Mouse (Mus musculus): Measurements from ENCODE around the gene Gpr143.
"Not testable (repeated sequence)": the region's sequence is repeated elsewhere in the genome, so short reads cannot be mapped to it uniquely, and the experiment has no call there.

The Gpr143 gene

DNA sequence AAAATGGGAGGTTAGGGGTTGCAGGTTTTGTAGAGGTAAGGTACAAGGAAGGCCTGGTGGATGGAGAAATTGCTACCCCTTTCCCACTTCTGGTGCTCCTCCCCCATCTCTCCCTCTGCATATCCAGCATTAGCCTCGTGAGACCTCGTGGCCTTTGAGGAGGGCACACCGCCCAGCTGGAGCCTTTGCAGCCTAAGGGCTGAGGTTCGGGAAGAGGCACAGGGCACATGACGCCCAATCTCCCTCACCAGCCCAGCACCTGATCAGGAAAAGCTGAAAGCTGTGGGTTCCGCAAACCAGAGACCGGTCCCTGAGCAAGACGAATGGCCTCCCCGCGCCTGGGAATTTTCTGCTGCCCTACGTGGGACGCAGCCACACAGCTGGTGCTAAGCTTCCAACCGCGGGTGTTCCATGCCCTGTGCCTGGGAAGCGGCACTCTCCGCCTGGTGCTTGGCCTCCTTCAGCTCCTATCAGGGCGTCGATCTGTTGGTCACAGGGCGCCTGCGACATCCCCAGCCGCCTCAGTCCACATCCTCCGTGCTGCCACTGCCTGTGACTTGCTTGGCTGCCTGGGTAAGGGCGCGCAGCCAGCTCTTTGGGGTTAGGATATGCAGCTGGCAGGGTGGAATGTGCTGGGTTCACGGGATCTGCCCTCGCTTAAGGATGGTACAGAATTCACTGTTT lies at the start of gene Gpr143:
Gene Gpr143 (plus strand): TSS at position 202 of the 684 bp plus-strand sequence.
- DNase-seq: peak; percentile 1

DNA sequence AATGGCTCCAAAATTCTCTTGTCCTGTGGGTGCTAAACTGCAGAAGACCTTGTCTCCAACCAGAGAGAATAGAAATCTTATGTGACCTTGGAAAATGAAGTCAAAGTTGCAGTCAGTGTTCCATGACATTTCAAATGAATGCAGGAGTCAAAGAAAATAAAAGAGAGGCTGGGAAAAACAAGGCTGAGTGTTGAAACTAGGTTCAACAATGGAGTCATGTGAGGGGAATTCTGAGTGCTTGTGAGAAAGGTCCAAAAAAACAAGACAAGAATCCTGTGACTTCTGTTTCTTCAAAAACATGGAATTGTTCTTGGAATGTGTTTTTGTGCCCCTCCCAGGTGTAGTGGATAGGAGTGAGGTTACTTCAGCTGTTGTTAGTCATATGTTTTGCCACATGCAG lies 46.4 kb upstream of the Gpr143 start:
- no peak for DNase-seq

DNA sequence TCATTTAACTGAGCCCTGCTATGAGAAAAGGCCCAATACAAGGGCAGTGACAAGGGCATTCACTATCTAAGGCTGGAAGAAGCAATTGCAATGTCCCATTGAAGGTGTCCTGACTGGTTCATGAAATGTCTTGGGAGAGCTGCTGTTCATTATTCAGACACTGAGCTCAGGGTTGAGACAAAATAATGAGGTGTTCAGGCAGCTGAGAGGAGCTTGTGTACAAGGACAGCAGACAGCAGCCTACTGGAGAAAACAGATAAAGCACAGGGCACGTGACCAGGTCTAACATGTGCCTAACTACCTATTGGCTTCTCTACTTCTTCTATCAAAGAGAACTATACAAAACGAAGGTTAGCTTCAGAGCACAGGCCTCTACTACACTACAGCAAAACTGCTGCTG lies 43.5 kb upstream of the Gpr143 start:
- no peak for DNase-seq

DNA sequence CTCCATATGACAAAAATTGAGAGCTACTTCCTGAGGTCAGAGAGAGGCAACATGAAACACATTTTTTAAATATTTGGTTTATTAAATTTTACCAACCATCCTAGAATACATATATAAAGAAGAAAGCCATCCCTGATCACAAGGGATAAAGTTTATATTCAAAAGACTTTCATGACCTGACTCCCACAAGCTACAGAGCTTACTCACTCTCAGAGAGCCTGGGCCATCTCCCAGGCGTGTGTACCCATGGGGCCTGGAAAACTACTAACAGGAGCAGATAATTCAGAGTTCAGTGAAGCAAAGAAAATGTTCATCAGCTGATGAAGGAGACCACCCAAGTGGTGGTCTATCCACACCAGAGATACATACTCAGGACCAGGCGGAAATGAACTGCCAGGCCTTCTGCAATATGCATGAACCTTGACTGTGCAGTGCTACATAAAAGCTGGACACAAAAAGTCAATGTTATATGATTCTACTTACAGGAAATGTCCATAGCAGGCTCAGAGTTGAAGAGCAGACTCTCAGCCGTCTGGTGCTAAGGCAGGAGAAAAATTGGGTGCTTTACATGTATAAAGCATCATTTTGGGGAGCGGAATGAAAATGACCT lies 42.9 kb upstream of the Gpr143 start:
- DNase-seq: no peak

DNA sequence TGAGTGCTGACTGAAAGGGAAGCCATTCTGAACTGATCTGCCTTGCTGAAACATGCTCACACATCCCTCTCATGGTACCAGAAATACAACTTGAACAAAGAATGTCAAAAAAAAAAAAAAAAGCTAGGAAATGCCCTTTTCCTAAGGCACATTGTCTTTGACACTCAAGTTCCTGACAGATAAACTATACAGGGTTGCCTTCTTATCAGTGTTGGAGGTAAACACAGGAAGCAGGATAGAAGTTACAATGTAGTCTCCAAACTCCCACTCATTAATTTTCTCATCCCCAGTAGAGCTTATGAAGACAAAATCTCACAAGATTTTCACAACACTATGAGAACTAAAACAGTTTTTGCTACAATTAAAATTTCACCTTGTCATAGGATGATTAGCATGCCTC lies 38.1 kb upstream of the Gpr143 start:
- no peak for DNase-seq

DNA sequence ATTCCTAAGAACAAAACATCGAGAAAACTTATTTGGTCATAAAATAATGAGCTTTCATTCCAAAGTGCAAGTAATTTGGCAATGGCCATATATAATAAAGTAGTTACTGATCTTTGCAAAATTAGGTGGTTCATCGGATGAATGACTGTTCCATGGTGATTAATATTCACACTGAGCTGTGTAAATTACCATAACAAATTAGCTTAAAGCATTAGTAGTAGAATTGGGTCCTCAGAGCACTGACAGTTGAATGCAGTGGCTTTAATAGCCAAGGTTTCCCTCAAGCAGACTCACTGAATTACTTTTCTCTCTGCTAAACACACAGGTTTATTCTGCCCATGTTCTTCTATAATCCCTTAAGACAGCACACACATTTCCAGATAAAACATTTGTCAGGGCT lies 35.8 kb upstream of the Gpr143 start:
- DNase-seq: no peak

DNA sequence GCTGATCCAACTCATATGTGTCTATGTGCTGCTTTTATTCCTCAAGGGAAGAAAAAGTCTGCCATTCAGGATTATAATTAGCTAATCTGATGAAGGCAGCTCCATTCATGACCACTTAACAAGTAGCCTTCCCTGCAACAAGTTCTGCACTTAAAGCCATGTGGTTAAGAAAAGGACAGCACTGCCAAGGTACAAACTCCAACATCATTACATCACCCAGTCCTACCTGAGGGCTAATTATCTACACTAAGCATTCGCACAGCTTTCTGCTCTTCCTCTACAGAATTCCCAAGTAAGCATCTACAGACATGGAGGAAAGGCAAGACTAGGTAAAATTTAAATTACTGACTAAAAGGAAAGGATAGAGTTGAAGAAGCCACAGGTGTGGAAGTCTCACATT lies 25.9 kb upstream of the Gpr143 start:
- DNase-seq: no peak

DNA sequence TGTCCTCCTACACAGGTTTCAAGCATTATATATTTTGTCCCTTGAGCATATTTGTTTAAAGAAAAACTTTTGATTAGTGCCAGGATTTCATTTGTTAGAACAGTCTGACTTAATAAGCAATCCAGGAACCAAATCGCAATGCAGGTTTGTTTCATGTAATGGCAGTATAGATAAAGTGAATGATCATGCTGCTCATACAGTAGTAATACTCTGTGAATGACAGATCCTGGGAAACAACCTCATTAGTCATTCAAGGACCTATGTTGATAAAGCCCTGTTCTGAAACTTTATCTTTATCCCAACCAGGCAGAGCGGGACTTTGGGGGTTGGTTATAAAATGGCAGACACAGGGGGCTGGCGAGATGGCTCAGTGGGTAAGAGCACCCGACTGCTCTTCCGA lies 25.4 kb upstream of the Gpr143 start:
- no peak for DNase-seq

DNA sequence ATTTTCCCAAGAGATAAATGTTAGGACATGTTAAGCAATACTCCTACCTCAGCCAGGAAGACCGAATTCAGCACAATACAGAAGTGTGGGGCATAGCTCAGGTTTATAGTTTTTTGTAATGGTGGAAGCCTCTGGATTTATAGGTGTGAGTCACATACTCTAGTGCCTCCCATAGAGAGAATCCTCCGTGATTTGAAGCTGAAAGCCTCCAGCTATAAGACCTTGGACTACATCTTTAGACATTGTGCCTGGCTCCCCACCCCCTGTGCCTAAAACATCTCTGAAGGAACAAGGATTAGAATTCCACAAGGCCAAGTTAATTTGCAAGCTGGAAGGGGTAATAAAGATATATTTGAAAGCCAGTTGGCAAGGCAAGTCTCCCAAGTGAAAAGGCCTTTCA lies 19.3 kb upstream of the Gpr143 start:
- no peak for DNase-seq

DNA sequence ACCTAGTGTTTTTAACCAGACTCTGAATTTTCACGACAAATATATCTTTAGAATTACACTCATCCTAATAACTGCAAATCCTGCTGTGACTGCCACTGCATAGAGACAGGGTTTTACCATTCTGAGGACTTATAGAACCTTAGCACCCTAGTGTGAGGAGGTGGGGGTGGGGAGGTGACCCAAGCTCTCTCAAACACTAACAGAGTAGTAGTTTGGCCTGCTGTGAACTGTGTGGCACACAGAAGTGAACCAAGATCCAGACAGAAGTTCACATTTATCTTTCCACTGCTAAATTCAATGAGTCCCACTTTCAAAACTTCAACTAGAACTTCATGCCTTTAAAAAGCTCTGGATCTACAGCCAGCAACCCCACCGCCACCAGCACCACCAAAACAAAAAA lies 18.9 kb upstream of the Gpr143 start:
- no peak for DNase-seq

DNA sequence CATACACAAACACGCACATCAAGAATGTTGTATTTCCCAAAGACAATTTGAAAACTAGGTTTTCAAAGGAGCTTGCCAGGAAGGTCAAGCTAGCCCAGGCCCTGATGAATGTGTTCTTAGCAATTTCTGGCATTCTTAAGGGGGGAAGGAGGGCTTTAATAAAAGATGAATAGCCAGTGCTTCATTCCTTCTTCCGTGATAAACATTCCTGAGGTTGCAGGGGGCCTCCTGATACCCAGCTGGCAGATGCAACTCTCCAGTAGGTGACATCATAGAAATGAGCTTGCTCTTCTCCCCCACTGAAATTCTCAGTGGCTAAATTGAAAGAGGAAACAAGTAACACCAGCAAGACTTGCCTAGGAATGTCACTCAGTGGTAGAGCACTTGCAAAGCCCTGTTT lies 17.6 kb upstream of the Gpr143 start:
- no peak for DNase-seq

DNA sequence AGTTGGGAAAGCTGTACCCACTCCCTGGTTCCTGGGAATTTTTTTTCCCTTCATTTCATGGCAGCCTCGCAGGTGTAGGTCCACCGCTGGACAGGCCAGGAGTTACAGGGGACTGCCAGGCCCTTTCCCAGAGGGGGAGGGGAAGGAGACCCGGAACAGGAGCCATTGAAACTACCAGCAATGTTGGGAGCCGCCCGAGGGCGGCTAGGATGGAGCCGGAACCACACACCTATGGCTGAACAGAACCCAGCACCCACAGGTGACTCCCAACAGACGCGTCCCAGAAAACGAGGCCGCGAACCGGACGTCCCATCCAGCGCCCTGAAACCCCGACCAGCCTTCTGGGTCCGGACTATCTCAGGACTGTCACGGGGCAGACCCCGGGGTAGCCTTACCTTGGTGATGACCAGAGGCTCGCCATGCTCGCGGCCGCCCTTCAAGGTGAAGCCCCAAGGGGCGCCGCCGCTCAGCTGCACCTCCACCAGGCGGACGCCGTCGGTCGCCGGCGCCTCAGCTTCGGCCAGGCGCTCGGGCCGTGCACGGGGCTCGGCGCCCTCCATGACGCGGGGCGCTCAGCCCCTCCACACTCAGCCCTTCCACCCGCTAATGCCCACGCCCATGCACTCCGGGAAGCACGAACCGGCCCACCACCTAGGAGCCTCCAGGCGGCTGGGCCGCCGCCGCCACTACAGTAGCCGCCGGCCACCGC lies 12.7 kb upstream of the Gpr143 start, which contains the start of gene Shroom2:
Gene Shroom2 (minus strand): TSS at position 575 of the 709 bp plus-strand sequence.
- peak in 1 of 2 experiments; percentile 1 for DNase-seq

DNA sequence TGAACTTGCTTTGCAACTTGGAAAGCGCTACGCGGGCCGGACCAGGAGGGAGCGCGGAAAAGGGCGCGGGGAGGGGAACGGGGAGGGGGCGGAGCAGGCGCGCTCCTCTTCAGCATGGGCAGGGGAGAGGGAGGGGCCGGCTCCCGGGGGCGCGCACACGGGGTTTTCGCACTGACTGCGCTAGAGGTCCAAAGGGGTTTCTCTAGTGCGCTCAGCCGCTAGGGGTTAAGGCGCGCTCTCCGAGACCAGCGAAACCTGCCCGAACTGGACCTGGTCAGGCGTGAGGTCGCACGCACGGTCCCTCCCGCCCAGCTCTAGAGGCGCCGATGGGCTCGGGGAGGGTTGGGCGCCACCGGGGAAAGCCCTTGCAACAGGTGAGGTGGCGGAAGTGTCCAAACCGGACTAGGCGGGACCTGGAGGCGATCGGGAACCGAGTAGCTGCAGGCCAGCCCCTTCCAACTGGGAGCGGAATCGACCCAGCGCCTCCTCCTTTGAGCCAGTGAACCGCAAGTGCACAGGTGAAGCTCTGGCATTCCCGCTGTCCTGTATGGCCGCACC lies 12.0 kb upstream of the Gpr143 start:
- no peak for DNase-seq

DNA sequence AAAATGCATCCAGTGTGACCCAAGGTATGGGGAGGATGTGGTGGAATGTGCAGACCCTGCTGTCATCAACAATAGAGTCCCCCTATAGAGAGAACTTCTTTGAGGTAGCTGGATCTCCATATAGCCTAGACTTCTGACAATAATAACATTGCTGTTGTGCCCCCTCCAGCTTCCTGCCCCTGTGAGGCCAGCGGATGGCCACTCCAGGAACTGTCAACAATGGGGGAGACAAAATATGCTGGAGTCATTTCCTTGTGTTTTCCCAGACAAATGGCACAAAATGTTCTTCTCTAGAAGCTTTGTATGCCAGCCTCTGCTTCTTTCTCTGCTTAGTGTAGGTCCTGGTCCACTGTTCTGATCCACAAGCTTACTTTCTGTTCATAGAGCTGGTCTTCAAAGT lies 6.4 kb downstream of the Gpr143 start:
- no peak for DNase-seq

DNA sequence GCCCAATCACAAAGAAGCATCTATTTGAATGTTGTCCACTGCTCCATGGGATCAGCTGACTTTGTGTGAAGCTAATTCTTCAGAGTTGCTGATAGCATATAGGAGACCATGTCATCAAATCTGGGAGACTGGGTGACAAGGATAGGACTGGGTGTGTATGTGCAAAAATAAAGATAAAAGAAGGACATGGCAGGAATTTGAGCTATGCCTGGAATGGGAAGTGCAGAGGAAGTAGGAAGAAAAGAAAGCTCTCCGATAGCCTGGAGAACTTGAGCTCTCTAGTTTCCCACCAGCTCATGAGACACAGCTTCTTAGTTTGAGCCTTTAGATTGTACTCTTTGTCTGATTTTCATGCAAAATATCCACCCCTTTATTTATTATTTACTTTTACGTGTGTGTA lies 6.9 kb downstream of the Gpr143 start:
- no peak for DNase-seq

DNA sequence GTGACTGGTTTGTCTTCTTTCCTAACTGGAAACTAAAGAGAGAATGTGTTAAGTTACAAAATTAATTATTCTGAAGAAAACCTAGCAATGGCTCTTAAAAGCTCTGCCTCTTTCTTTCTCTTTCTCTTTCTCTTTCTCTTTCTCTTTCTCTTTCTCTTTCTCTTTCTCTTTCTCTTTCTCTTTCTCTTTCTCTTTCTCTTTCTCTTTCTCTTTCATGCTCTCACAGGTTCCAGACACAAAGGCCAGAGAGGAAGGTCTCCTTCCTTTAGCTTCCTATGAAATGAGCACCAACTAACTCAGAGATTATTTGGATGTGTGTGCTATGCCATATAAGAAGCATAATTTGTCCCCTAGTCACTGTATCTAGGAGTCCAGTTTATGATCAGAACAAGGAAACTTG lies 23.6 kb downstream of the Gpr143 start:
- DNase-seq: no peak

DNA sequence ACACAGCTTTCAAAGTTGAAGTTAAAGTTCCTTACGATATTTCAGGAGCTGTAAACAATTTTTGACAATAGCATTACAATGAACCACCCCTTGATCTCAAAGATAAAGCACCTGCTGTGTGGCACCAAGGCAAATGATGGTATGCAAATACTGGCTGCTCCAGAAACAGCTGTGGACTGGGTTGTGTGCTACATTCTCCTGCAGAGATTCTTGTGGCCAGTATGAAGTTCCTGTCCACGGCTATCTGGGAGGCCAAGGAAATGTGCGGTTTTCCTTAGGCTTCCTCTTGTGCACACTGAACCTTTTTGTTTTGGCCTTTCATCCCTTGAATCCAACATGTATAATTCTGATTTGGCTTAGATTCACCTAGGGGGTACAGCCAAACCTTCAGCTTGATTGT lies 31.6 kb downstream of the Gpr143 start:
- DNase-seq: no peak

DNA sequence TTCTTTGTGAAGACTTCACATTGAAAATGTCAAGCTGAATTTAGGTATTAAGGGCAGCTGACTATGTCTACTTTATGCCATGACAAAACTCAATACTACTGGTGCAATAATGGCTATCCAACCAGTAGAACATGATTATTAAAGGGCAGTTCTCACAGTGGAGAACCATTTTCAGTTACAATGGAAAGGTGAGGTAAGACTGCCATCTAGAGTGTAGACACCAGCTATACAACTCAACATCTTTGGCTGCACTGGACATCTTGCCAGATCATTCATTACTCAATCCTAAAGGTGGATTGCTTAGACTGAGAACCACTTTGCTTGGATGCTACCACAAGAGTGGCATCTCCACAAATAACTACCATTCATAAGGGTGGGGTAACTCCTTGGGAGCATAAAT lies 37.3 kb downstream of the Gpr143 start:
- no peak for DNase-seq

DNA sequence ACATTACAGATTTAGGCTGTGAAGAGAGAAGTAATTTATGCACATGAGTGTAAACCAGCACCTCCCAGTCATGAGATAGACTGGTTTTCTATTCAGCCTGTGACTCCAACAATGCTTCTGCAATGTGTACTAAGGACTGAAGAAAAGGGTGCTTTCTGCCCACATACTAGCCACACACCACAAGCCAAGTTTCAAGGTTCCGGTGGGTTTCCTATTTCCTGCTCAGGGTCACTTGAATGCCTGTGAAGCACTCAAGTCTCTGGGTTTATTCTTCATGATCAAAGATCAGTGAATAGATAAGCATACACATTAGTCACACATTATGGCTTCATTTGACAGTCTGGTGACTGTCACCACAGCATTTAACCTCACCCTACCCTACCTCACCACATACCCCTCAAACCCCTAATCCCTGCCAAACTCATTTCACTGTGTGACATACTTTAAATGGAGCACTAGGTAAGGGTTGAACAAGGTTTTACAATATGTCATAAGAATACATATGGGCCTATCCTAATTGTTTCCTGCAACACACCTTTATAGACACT lies 49.4 kb downstream of the Gpr143 start:
- not testable (repeated sequence) for DNase-seq

DNA sequence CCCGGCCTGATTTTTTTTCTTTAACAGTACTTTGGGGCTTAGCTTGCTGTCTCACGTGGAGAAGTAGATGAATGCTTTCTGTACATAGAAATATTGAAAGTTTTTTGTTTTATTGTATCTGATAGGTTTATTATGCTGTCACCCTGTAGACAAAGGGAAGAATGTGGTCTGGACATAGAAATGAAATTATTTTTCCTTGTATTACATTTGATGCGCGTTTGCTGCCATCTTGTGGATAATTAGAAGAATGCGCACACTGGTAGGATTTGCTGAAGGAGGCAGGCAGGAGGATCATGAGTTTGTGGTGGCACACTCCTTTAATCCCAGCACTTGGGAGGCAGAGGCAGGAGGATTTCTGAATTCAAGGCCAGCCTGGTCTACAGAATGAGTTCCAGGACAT lies 53.2 kb downstream of the Gpr143 start:
- DNase-seq: peak in 1 of 2 experiments; percentile 17

DNA sequence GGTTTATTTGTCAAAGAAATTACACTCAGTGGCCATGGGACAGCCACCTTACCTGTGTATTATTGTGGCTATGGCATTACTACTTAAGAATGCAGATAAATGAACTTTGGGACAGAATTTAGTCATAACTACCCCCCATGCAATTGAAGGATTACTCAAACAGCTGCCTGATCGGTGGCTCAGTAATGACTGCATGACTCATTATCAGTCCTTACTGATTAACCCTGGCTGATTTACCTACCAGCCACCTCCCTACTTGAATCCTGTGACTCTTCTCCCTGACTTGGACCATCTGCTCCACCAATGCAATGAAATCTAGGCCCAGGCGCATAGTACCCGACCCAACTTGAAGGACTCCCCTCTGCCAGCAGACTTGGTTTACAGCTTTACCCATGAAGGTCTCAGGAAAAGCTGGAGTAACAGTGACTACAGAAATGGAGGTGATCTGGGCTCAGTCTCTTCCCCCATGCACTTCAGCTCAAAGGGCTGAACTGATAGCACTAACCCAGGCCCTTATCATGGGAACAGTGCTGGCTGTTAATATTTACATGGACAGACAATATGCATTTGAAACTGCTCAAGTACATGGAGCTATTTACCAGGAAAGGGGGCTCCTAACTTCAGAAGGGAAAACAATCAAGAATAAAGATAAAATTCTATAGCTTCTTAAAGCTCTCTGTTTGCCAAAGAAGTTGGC lies 73.5 kb downstream of the Gpr143 start:
- DNase-seq: no peak
